Mouse (Mus musculus) liver, adult 2 months (tissue): ENCODE measurements around the gene C5ar2.

Experiments used
- CTCF ChIP-seq: fragments of 200-500 bp; IDR thresholded peaks from 2 replicates; pipeline ENCODE4 v1.5.1; 2011; ENCODE audit warnings: low read depth, low read length, control low read depth
- POLR2A ChIP-seq: fragments of 200-500 bp; IDR thresholded peaks from 2 replicates; pipeline ENCODE4 v1.6.1; 2011; ENCODE audit warnings: low read length, control low read depth; ENCODE audit not compliant: insufficient read depth; ENCODE audit errors: extremely low read depth

DNA sequence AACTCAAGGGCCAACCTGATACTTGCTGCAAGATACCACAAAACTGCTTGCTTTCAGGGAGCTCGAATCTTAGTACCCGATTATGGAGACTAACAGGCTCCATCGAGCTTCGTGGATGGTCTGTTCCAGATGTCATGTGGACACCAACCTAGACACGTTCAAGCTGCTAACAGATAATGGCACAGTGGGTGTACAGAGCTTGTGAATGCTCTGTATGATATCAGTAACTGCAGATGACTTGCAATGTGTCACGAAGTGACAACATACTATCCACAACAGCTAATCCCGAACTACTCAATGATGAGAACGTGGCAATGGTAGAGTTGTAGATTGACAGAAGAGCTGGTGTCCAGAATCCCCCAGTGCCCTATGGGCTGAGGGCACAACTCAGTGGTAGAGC, 56.5 kb downstream of the C5ar2 start:
- TF ChIP-seq CTCF (no peak), POLR2A (no peak)
